Comparison of ENCODE assay signal across 26 mouse cellular contexts in the genomic region with DNA sequence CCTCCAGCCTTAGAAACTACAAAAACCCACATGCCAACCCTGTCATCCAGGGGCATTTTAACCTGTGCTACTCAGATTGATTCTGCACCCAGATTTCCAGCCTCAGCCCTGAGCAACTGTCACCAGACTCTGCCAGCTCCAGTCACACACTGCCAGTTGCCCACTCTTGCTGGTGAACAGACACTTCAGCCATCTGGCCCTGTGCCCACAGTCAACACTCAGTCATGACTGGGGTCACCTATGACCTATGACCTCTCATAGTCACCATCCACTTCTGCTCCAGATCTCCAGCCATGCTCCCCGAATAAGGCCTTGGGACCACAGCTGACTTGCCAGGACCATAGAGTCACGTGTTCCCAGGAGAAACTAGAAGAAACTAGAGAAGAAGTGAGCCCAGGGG.
"Had no signal": no experiment of that assay in that cellular context is flagged by ENCODE, and none has a peak within 500 bp of the region (broad histone marks: within the 10 kb centered on the region; RNA-seq: fewer than 3 reads in every experiment).

No protein-coding gene starts in this region.

- H3K27me3 ChIP-seq: heart, embryonic 12.5 days; hindbrain, embryonic 12.5 days; intestine, embryonic 15.5 days; liver, embryonic 13.5 days had no signal

- H3K4me2 ChIP-seq: heart, embryonic 12.5 days; hindbrain, embryonic 12.5 days; hindbrain, embryonic 14.5 days; intestine, embryonic 15.5 days; kidney, embryonic 15.5 days; limb, embryonic 12.5 days; liver, embryonic 11.5 days; liver, embryonic 13.5 days had no signal

- H3K9me3 ChIP-seq: heart, embryonic 12.5 days; hindbrain, embryonic 10.5 days; hindbrain, embryonic 12.5 days; intestine, embryonic 15.5 days; kidney, embryonic 15.5 days; limb, embryonic 10.5 days; limb, embryonic 12.5 days; liver, embryonic 13.5 days had no signal

- H3K4me3 ChIP-seq: gastrocnemius, adult 2 months; heart, adult 2 months; heart, embryonic 12.5 days; hindbrain, embryonic 10.5 days; hindbrain, embryonic 12.5 days; intestine, embryonic 15.5 days; kidney, embryonic 15.5 days; layer of hippocampus, adult 2 months; limb, embryonic 10.5 days; limb, embryonic 12.5 days; liver, embryonic 13.5 days had no signal

- H3K36me3 ChIP-seq: heart, embryonic 12.5 days; hindbrain, embryonic 10.5 days; hindbrain, embryonic 12.5 days; intestine, embryonic 15.5 days; kidney, embryonic 15.5 days; limb, embryonic 10.5 days; limb, embryonic 12.5 days; liver, embryonic 13.5 days had no signal

- H3K27ac ChIP-seq: gastrocnemius, adult 2 months; heart, adult 2 months; hindbrain, embryonic 10.5 days; hindbrain, embryonic 12.5 days; hindbrain, embryonic 14.5 days; intestine, embryonic 15.5 days; kidney, postnatal 0 days; layer of hippocampus, adult 2 months; limb, embryonic 10.5 days; limb, embryonic 12.5 days; liver, embryonic 13.5 days had no signal

- H3K9ac ChIP-seq: heart, embryonic 12.5 days; hindbrain, embryonic 12.5 days; hindbrain, embryonic 14.5 days; intestine, embryonic 15.5 days; kidney, embryonic 15.5 days; limb, embryonic 12.5 days; liver, embryonic 13.5 days had no signal

- ATAC-seq: hindbrain, embryonic 16.5 days; inflammation-experienced regulatory T-cells, adult 6 months; intestine, embryonic 15.5 days; intestine, postnatal 0 days had no signal

- DNase-seq: gastrocnemius, adult 2 months; gastrocnemius, postnatal 10 days; gastrocnemius, postnatal 25 days; heart, adult 2 months; heart, postnatal 10 days; heart, postnatal 4 days; kidney, adult 18-20 months; kidney, adult 8-10 months; kidney, postnatal 25 days; kidney, postnatal 4 days; liver; liver, embryonic 13.5 days had no signal

- H3K4me1 ChIP-seq: heart, embryonic 12.5 days; hindbrain, embryonic 12.5 days; intestine, embryonic 15.5 days; liver, embryonic 13.5 days had no signal
